Mouse (Mus musculus) hindbrain, embryonic 11.5 days (tissue): ENCODE measurements around the gene Fdxr. TPM values are rescaled to one million over a fixed set of nuclear protein-coding genes. Genes with fewer than 3 reads are reported as not detected.

Source experiments
- ATAC-seq: fragments of 200-750 bp; cut with Nextera tagmentation; 2 replicates; pipeline ENCODE4 v1.8.0; 2017; ENCODE audit warnings: mild to moderate bottlenecking, moderate TSS enrichment, moderate library complexity; ENCODE audit not compliant: low FRiP score
- DNase-seq: peaks from one replicate; pipeline ENCODE4 v3.0.0-alpha.2; 2015; ENCODE audit warnings: low spot score
- H3K27ac ChIP-seq: fragments of 300-500 bp; sonication (generic); 2 replicates; pipeline ENCODE4 v1.5.1; 2014; ENCODE audit warnings: mild to moderate bottlenecking, low read depth, low read length
- H3K27me3 ChIP-seq: fragments of 300-500 bp; sonication (generic); 2 replicates; pipeline ENCODE4 v1.6.1; 2014; ENCODE audit warnings: mild to moderate bottlenecking, low read length, moderate library complexity, mixed read lengths; ENCODE audit not compliant: control insufficient read depth, insufficient read depth
- H3K36me3 ChIP-seq: fragments of 300-500 bp; sonication (generic); 2 replicates; pipeline ENCODE4 v1.6.1; 2014; ENCODE audit warnings: mild to moderate bottlenecking, low read length, moderate library complexity, mixed read lengths; ENCODE audit not compliant: control insufficient read depth, insufficient read depth
- H3K4me1 ChIP-seq: fragments of 300-500 bp; sonication (generic); replicated peaks from 2 replicates; pipeline ENCODE4 v1.6.1; 2014; ENCODE audit warnings: low read length, mixed read lengths; ENCODE audit not compliant: control insufficient read depth, insufficient read depth
- H3K4me2 ChIP-seq: fragments of 300-500 bp; sonication (generic); replicated peaks from 2 replicates; pipeline ENCODE4 v1.6.1; 2014; ENCODE audit warnings: mild to moderate bottlenecking, low read depth, low read length
- H3K4me3 ChIP-seq: fragments of 300-500 bp; sonication (generic); 2 replicates; pipeline ENCODE4 v1.5.1; 2014; ENCODE audit warnings: low read depth, low read length
- H3K9ac ChIP-seq: fragments of 300-500 bp; sonication (generic); 2 replicates; pipeline ENCODE4 v1.6.1; 2014; ENCODE audit warnings: low read depth, low read length
- H3K9me3 ChIP-seq: fragments of 300-500 bp; sonication (generic); 2 replicates; pipeline ENCODE4 v1.6.1; 2016; ENCODE audit warnings: low read length; ENCODE audit not compliant: control insufficient read depth
- WGBS: fragments of 180-500 bp; shearing (Covaris S2); extraction: QIAGEN DNeasy Blood & Tissue Kit; methylation state at CpG from one replicate; pipeline ENCODE4 v1.1.7; 2014; 5-methylcytosine and 5-hydroxymethylcytosine counted together
- polyA plus RNA-seq: library from polyadenylated mRNA; unstranded; fragments of >200 nt; fragmentation: Nextera tagmentation; extraction: Ambion mirVana; gene quantifications from 2 replicates; pipeline ENCODE4 v1.2.1, GENCODE M21; 2014

The Fdxr gene
- polyA plus RNA-seq, 1 experiment from 2014 or later = 14.9 TPM

DNA sequence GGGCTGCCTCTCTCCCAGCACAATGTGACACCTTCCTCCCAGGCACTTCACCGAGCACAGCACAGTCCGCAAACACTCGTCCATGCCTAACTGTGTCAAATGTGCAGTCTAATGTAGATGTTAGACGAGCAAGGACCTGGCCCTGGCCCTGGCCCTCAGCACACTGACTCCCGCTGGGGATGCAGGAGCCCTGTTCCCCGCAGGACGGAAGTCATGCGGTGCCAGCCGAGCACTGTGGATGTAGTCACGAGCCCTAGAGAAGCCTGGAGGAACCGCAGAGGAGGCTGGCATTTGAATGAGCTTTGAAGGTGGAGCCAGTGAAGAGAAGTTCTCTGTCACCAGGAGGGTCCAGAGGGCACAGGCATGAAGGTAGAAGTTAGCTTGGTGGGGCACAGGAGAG lies 53.4 kb downstream of the Fdxr start:
- Histone ChIP-seq H3K4me1 (peaks cover 20% of the 10 kb centered on the region), H3K4me3 (no peak overlapping the region), H3K9me3 (no peaks in the 10 kb centered on the region), H3K9ac (no peak overlapping the region), H3K4me2 (no peak overlapping the region), H3K27ac (no peak overlapping the region), H3K36me3 (no peaks in the 10 kb centered on the region), H3K27me3 (no peaks in the 10 kb centered on the region)
- no peak for ATAC-seq
- no peak for DNase-seq
- WGBS = 65% methylated on average over 11 of the region's 11 CpGs

DNA sequence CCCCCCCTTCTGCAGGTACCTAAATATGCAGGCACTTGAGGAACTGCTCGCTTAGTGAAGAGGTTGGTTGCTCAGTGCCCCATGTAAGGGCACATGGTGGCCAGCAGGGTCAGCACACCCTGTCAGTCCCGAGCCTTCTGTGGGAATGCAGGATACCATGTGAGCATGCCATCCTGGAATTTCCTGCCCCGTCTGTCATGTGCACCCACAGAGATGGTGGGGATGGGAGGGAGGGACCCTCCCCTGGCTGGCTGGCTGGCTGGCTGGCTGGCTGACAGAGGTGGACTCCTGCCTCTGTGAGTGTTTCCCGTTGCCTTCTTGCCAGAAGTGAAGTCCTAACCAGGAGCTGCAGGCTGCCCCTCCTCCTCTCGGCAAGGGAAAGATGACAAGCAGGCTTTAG lies 54.3 kb downstream of the Fdxr start:
- H3K27ac ChIP-seq = no peak overlapping the region
- peaks cover 15% of the 10 kb centered on the region for H3K4me1 ChIP-seq

DNA sequence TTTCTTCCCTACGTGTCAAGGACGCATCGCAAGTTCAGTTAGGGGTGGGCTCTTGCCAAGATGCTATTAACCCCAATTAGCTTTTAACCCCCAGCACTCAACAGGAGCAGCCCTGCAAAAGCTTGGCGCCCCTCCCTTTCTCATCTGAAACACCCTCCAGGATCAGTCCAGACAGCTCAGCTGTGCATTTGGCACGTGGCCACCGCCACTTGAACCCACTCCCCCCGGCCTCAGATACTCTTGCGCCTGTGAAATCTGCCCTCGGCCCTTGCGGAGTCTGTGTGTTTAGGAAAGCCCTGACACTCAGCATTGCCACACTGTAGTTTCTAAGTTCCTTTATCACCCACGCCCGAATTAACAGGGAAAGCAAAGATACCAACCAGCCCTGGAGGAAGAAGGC lies 54.8 kb downstream of the Fdxr start:
- Histone ChIP-seq H3K9ac (no peak overlapping the region), H3K27ac (no peak overlapping the region), H3K4me2 (no peak overlapping the region), H3K4me3 (no peak overlapping the region), H3K36me3 (no peaks in the 10 kb centered on the region), H3K27me3 (no peaks in the 10 kb centered on the region), H3K4me1 (peaks cover 10% of the 10 kb centered on the region), H3K9me3 (no peaks in the 10 kb centered on the region)
- DNase-seq (no peak), ATAC-seq (no peak)
- 72% methylated on average over 12 of the region's 12 CpGs for WGBS

More for the DNA sequence above, 54.3 kb downstream of the Fdxr start:
- H3K27me3 ChIP-seq = no peaks in the 10 kb centered on the region
- no peaks in the 10 kb centered on the region for H3K36me3 ChIP-seq
- 49% methylated on average over 5 of the region's 5 CpGs for WGBS
- no peak overlapping the region; the same call in 1 of the 2 replicates for H3K9ac ChIP-seq
- H3K4me3 ChIP-seq = no peak overlapping the region
- H3K9me3 ChIP-seq = no peaks in the 10 kb centered on the region
- ATAC-seq = no peak
- no peak overlapping the region for H3K4me2 ChIP-seq
- DNase-seq = no peak

DNA sequence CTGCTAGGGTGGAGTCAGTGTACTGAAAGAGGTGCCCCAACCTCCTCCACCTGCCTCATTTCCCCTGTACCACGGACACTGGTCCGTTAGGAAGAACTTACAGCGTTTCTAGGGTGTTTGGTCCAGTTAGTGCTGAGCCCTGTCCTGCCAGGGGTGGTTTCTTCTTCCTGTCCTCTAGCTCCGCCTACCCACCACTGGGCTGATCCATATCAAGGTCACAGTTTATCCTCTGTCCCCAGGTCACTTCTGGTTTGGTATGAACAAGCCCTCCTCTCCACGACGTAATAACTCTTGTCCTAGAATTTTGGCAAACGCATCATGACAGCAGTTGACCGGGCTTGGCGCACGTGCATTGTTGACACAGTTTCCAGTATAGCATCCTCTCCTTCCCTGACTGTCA lies 57.2 kb downstream of the Fdxr start:
- H3K4me1 ChIP-seq = no peaks in the 10 kb centered on the region
- DNase-seq (no peak), ATAC-seq (no peak)
- 90% methylated on average over 10 of the region's 10 CpGs for WGBS
- no peaks in the 10 kb centered on the region for H3K27me3 ChIP-seq
- H3K27ac ChIP-seq = no peak overlapping the region
- no peak overlapping the region for H3K9ac ChIP-seq
- H3K9me3 ChIP-seq = no peaks in the 10 kb centered on the region
- no peak overlapping the region for H3K4me3 ChIP-seq
- H3K4me2 ChIP-seq = no peak overlapping the region
- H3K36me3 ChIP-seq = no peaks in the 10 kb centered on the region

DNA sequence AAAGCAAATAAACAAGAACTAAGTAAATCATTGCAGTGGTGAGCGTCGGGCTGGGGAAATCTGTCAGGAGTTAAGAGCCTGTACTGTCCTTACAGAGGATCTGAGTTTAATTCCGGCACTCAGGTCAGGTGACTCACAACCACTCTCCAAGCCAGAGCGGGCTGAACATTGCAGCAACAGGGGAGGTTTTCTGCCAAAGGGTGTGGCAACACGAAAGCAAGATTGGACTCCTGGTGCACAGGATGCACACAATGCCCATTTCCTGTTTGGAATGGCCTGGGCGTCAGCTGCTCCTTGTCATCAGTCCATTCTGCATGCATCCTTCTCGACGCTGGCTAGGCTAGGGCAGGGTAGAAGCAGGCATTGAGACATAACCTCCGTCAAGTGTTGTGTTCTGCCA lies 57.6 kb downstream of the Fdxr start:
- Histone ChIP-seq H3K4me2 (no peak overlapping the region), H3K9me3 (no peaks in the 10 kb centered on the region), H3K27ac (no peak overlapping the region), H3K9ac (no peak overlapping the region), H3K4me3 (no peak overlapping the region), H3K27me3 (no peaks in the 10 kb centered on the region), H3K36me3 (no peaks in the 10 kb centered on the region), H3K4me1 (no peaks in the 10 kb centered on the region)
- WGBS = 80% methylated on average over 9 of the region's 9 CpGs
- ATAC-seq (no peak), DNase-seq (no peak)

Other genes with a start within 250 kb of the Fdxr start
- gene Cd300ld5, start 239.3 kb downstream of the Fdxr start, polyA plus RNA-seq = not detected in 2 replicates
- gene Cd300ld3, start 228.6 kb downstream of the Fdxr start, polyA plus RNA-seq = not detected in 2 replicates
- not detected in 2 replicates for gene Cd300e, start 214.9 kb downstream of the Fdxr start, polyA plus RNA-seq
- gene Rab37, start 185.6 kb downstream of the Fdxr start, polyA plus RNA-seq = 0.42 and 0.85 TPM in 2 replicates
- gene Cd300lf, start 143.1 kb downstream of the Fdxr start, polyA plus RNA-seq = 0.22 TPM in 1 of 2 replicates, not detected in the other
- gene Slc9a3r1, start 113.7 kb downstream of the Fdxr start, polyA plus RNA-seq = 29.5 and 33.7 TPM in 2 replicates
- gene Tmem104, start 89.6 kb downstream of the Fdxr start, polyA plus RNA-seq = 7.2 and 7.3 TPM in 2 replicates
- 19.5 and 20.1 TPM in 2 replicates for gene Nat9, start 89.2 kb downstream of the Fdxr start, polyA plus RNA-seq
- 0.25 and 0.43 TPM in 2 replicates for gene Grin2c, start 9.8 kb downstream of the Fdxr start, polyA plus RNA-seq
- gene Fads6, start 20.6 kb upstream of the Fdxr start, polyA plus RNA-seq = 0.40 and 0.52 TPM in 2 replicates
- gene Otop2, start 30.1 kb upstream of the Fdxr start, polyA plus RNA-seq = not detected in 2 replicates
- gene Ush1g, start 45.0 kb upstream of the Fdxr start, polyA plus RNA-seq = 0.05 TPM in 1 of 2 replicates, not detected in the other
- 0.15 and 0.20 TPM in 2 replicates for gene Otop3, start 57.7 kb upstream of the Fdxr start, polyA plus RNA-seq
- gene Hid1, start 90.7 kb upstream of the Fdxr start, polyA plus RNA-seq = 10.9 and 15.3 TPM in 2 replicates
- gene Cdr2l, start 104.9 kb upstream of the Fdxr start, polyA plus RNA-seq = 19.0 and 20.0 TPM in 2 replicates
- 226 and 243 TPM in 2 replicates for gene Mrpl58, start 126.7 kb upstream of the Fdxr start, polyA plus RNA-seq
- gene Atp5h, start 142.9 kb upstream of the Fdxr start, polyA plus RNA-seq = 899 and 905 TPM in 2 replicates
- gene Kctd2, start 143.1 kb upstream of the Fdxr start, polyA plus RNA-seq = 21.0 and 27.5 TPM in 2 replicates
- not detected in 2 replicates for gene Trim80, start 163.5 kb upstream of the Fdxr start, polyA plus RNA-seq
- gene Slc16a5, start 185.4 kb upstream of the Fdxr start, polyA plus RNA-seq = 0.11 TPM in 1 of 2 replicates, not detected in the other
- 7.5 and 9.0 TPM in 2 replicates for gene Armc7, start 198.6 kb upstream of the Fdxr start, polyA plus RNA-seq
- 75.8 and 84.6 TPM in 2 replicates for gene Nt5c, start 214.8 kb upstream of the Fdxr start, polyA plus RNA-seq
- gene Jpt1, start 237.3 kb upstream of the Fdxr start, polyA plus RNA-seq = 990 and 1,006 TPM in 2 replicates